Mouse (Mus musculus) cortical plate, adult 2 months (tissue): ENCODE measurements around the gene Cyp1b1. TPM values are rescaled to one million over a fixed set of nuclear protein-coding genes. Genes with fewer than 3 reads are reported as not detected.

Source experiments
- H3K27ac ChIP-seq: fragments of 200-500 bp; 2 replicates; pipeline ENCODE4 v1.5.1; 2012; ENCODE audit warnings: low read length, control low read depth, inconsistent platforms; ENCODE audit not compliant: insufficient read depth
- H3K4me1 ChIP-seq: fragments of 200-500 bp; 2 replicates; pipeline ENCODE4 v1.6.1; 2011; ENCODE audit warnings: low read length; ENCODE audit not compliant: control insufficient read depth, insufficient read depth
- H3K4me3 ChIP-seq: fragments of 200-500 bp; 2 replicates; pipeline ENCODE4 v1.5.1; 2011; ENCODE audit warnings: mild to moderate bottlenecking, low read length, control low read depth; ENCODE audit not compliant: insufficient read depth
- CTCF ChIP-seq: fragments of 200-500 bp; IDR thresholded peaks from 2 replicates; pipeline ENCODE4 v1.5.1; 2011; ENCODE audit warnings: mild to moderate bottlenecking, control low read depth, low read length; ENCODE audit not compliant: insufficient read depth; ENCODE audit errors: extremely low read depth
- POLR2A ChIP-seq: fragments of 200-500 bp; IDR thresholded peaks from 2 replicates; pipeline ENCODE4 v1.6.1; 2011; ENCODE audit warnings: mild to moderate bottlenecking, low read length, control low read depth; ENCODE audit not compliant: insufficient read depth; ENCODE audit errors: extremely low read depth
- polyA plus RNA-seq: library from polyadenylated mRNA; depleted of rRNA; stranded (reverse); fragments of >200 nt; gene quantifications from 2 replicates; pipeline ENCODE4 v1.2.3, GENCODE M21; 2012

Gene Cyp1b1
- polyA plus RNA-seq, 1 experiment = 2.0 TPM

GRCm38 (mm10) chr17:79743507-79743906, 28.6 kb upstream of the Cyp1b1 start:
- no peak overlapping the region for H3K27ac ChIP-seq
- no peak overlapping the region for H3K4me3 ChIP-seq
- H3K4me1 ChIP-seq = no peaks in the 10 kb centered on the region
- no peak for TF ChIP-seq CTCF
- TF ChIP-seq POLR2A = no peak

- Histone ChIP-seq H3K4me1 (no peaks in the 10 kb centered on the region), H3K27ac (no peak overlapping the region), H3K4me3 (no peak overlapping the region)
- TF ChIP-seq POLR2A (no peak), CTCF (no peak)
Measured at GRCm38 (mm10) chr17:79742635-79743034, 27.8 kb upstream of the Cyp1b1 start.

GRCm38 (mm10) chr17:79738847-79739498, 24.1 kb upstream of the Cyp1b1 start:
- TF ChIP-seq POLR2A = no peak
- no peak for TF ChIP-seq CTCF
- Histone ChIP-seq H3K4me1 (no peaks in the 10 kb centered on the region), H3K27ac (no peak overlapping the region), H3K4me3 (no peak overlapping the region)

- TF ChIP-seq CTCF (no peak), POLR2A (no peak)
- no peak overlapping the region for H3K4me3 ChIP-seq
- H3K4me1 ChIP-seq = no peaks in the 10 kb centered on the region
- H3K27ac ChIP-seq = no peak overlapping the region
Measured at GRCm38 (mm10) chr17:79737598-79737997, 22.7 kb upstream of the Cyp1b1 start.

- H3K4me3 ChIP-seq = no peak overlapping the region
- no peak overlapping the region for H3K27ac ChIP-seq
- TF ChIP-seq POLR2A (no peak), CTCF (no peak)
- no peaks in the 10 kb centered on the region for H3K4me1 ChIP-seq
Measured at GRCm38 (mm10) chr17:79733039-79733438, 18.2 kb upstream of the Cyp1b1 start.

GRCm38 (mm10) chr17:79730988-79731387, 16.1 kb upstream of the Cyp1b1 start:
- Histone ChIP-seq H3K4me3 (no peak overlapping the region), H3K4me1 (no peaks in the 10 kb centered on the region)

DNA sequence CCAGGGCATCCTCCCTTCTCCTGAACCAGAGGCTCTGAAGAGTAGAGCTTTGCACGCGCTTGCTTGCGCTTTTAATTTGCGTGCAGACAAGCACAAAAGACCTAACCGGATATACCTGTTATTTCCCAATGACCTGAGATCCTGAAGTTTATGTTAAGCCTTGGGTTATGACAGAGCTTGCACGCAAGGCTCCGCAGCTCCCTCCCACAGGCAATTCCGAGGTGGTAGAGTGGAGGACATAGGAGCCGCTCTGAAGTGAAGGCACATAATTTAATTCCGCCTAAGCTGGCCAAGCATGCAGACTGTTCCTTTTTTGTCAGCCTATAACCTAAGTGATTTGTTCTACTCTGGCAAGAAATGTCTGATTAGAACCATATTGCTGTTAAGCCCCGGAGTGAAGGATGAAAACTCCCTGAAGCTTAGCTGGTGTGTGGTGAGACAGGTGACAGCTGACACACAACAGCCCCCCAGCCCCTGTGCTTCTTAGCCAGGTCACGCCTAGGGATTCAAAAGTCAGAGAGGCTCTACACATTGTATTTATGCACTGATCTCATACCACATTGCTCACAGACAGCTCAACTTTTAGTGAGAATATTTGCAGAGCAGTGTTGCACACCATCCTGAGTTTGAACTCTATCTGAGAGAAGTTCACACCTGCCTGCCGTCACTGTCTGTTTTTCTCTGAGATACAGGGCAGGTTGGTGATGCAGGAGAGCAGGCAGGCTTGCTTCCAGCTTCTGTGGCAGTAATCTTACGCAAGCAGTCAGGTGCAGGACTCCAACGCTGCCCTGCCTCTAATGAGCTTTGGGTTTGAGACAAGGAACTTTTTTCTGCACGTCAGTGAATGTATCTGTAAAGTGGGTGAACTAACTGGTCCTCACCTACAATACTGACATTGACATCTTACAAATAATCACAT, 14.0 kb upstream of the Cyp1b1 start:
- TF ChIP-seq CTCF = no peak
- TF ChIP-seq POLR2A = no peak
- no peak overlapping the region for H3K27ac ChIP-seq
- H3K4me3 ChIP-seq = no peak overlapping the region
- no peaks in the 10 kb centered on the region for H3K4me1 ChIP-seq

More at GRCm38 (mm10) chr17:79730988-79731387, 16.1 kb upstream of the Cyp1b1 start:
- TF ChIP-seq POLR2A (no peak), CTCF (no peak)
- no peak overlapping the region for H3K27ac ChIP-seq

DNA sequence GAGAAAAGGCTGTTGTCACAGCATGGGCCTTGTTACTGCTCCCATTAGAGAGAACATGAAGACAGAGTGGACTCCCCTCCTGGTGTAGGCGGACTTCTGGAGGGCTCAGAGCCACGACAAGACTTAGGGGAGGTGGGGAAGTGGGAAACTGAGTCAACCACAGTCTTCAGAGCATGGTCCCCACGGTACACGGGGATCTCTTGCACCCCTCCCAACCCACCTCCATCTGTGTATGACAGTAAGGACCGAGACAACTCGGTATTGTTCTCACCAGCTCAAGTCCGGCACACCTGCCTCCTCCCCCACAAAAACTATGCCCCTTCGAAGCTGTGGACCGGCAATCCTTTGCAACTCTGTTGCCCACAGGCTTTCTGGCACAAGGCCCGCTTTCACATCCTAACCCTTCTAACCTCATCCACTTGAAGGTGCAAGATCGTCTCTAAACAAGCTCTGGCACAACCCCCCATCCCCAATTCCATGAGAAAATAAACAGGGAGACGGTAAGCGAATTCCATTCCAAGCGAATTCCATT, 13.3 kb upstream of the Cyp1b1 start:
- H3K4me1 ChIP-seq = no peaks in the 10 kb centered on the region
- H3K27ac ChIP-seq = no peak overlapping the region
- TF ChIP-seq POLR2A = no peak
- no peak overlapping the region for H3K4me3 ChIP-seq

GRCm38 (mm10) chr17:79726613-79727012, 11.8 kb upstream of the Cyp1b1 start:
- Histone ChIP-seq H3K27ac (no peak overlapping the region), H3K4me1 (no peaks in the 10 kb centered on the region), H3K4me3 (no peak overlapping the region)
- no peak for TF ChIP-seq POLR2A
- TF ChIP-seq CTCF = no peak
